Mouse (Mus musculus) CD4-positive naive resting alpha-beta T cell, adult 76 days (primary cell): ENCODE data around the gene Hsbp1. TPM values are rescaled to one million over a fixed set of nuclear protein-coding genes. Genes with fewer than 3 reads are reported as not detected.

Experiments
- total RNA-seq: library from RNA; stranded (reverse); gene quantifications from one replicate; pipeline ENCODE4 v1.2.4, GENCODE M21; 2023

Hsbp1 gene
- total RNA-seq, result 67.8 TPM

DNA sequence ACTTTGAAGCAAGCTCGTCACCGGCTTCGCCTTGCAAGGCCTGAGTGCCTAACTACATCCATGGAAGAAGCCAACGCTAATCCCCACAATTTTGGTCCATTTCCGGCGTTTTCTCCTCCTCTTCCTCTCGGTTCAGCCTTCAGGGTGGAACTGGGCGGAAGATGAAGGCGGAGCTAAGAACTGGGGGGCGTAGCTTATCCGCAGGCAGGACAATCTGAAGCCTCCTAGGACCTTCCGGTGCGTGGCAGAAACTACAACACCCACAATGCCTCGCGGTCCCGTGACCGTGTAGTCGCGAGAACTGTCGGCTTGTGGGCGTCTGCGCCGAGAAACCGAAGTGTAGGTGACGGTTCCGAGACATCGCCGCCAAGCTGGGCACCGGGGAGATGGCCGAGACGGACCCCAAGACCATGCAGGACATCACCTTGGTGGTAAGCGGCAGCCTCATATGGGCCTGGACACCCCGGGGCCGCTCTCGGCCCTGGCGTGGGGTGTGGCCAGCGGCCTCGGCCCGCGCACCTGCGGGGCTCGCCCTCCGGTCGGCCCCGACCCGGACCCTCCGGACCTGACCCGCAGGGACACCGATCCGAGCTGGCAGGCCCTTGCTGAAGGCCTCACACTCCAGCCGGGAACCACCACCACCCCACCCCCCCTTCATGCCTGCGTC is at the start of gene Hsbp1:
Gene Hsbp1, plus strand, starts transcription at position 299 of the 667 bp plus-strand sequence.

DNA sequence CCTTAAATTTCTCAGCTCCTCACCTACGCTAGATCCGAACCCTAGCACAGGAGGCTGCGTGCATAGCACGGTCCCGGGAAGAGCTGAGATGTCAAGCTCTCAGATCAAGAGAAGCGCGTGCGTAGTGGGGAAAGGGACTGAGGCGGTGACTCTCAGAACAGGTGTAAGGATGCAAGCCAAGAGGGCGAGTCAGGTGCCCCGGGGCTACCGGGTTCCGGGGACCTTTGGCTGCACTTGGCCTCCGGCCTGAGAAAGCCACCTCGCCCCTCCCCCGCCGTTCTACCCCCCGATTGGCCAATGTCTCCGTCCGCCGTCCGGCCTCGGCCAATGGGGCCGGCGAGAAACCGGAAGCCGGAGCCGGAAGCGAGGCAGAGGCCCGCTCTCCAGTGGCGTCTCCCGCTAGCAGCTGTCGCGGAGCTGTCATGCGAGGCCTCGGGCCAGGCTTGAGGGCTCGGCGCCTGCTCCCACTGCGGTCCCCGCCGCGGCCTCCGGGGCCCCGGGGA is 50.3 kb downstream of the Hsbp1 start, which contains the start of gene Mlycd:
Gene Mlycd, plus strand, starts transcription at position 355 of the 503 bp plus-strand sequence.

Other genes with a start within 250 kb of the Hsbp1 start
- 12.2 TPM for gene Mlycd, start 50.4 kb downstream of the Hsbp1 start, total RNA-seq
- gene Osgin1, start 89.6 kb downstream of the Hsbp1 start, total RNA-seq, result 7.7 TPM
- gene Necab2, start 102.2 kb downstream of the Hsbp1 start, total RNA-seq, result not detected
- 1.4 TPM for gene Slc38a8, start 157.2 kb downstream of the Hsbp1 start, total RNA-seq
- 199 TPM for gene Mbtps1, start 214.2 kb downstream of the Hsbp1 start, total RNA-seq
- gene Hsdl1, start 230.7 kb downstream of the Hsbp1 start, total RNA-seq, result 65.4 TPM
- gene Dnaaf1, start 230.7 kb downstream of the Hsbp1 start, total RNA-seq, result not detected